Mouse (Mus musculus): Measurements from ENCODE around the gene Tbxas1.

Gene Tbxas1

GRCm38 (mm10) chr6:39058936-39059335 is 183.7 kb downstream of the Tbxas1 start:
- Histone ChIP-seq H3K4me3 (replicated peaks; ENCODE audit: low read length) (no peak overlapping the region), H3K9me3 (ENCODE audit: low read length) (peaks cover 6% of the 10 kb centered on the region; the same call in 1 of the 2 replicates), H3K27me3 (ENCODE audit: insufficient read depth, low read length) (peaks cover 6% of the 10 kb centered on the region), H3K36me3 (ENCODE audit: insufficient read depth, low read length) (no peaks in the 10 kb centered on the region), H3K4me1 (replicated peaks; ENCODE audit: low read depth, low read length) (peaks cover 16% of the 10 kb centered on the region)
- TF ChIP-seq CTCF (conservative IDR thresholded peaks at IDR 0.05; ENCODE audit: low read length) = no peak
- TF ChIP-seq NANOG (IDR thresholded peaks at IDR 0.05; ENCODE audit: borderline replicate concordance, low read length) = no peak
- no peak for TF ChIP-seq POU5F1 (IDR thresholded peaks at IDR 0.05; ENCODE audit: borderline replicate concordance, low read length)

GRCm38 (mm10) chr6:39059547-39060497 is 184.6 kb downstream of the Tbxas1 start:
- Histone ChIP-seq H3K9me3 (ENCODE audit: low read length) (peaks cover 6% of the 10 kb centered on the region; the same call in 1 of the 2 replicates), H3K36me3 (ENCODE audit: insufficient read depth, low read length) (no peaks in the 10 kb centered on the region), H3K4me3 (replicated peaks; ENCODE audit: low read length) (no peak overlapping the region), H3K27me3 (ENCODE audit: insufficient read depth, low read length) (no peaks in the 10 kb centered on the region), H3K4me1 (replicated peaks; ENCODE audit: low read depth, low read length) (peaks cover 16% of the 10 kb centered on the region)
- TF ChIP-seq CTCF (conservative IDR thresholded peaks at IDR 0.05; ENCODE audit: low read length) = no peak
- TF ChIP-seq POU5F1 (IDR thresholded peaks at IDR 0.05; ENCODE audit: borderline replicate concordance, low read length) = no peak
- no peak for TF ChIP-seq NANOG (IDR thresholded peaks at IDR 0.05; ENCODE audit: borderline replicate concordance, low read length)

GRCm38 (mm10) chr6:39061180-39061579 is 186.0 kb downstream of the Tbxas1 start:
- Histone ChIP-seq H3K4me1 (replicated peaks; ENCODE audit: low read depth, low read length) (peaks cover 10% of the 10 kb centered on the region), H3K27me3 (ENCODE audit: insufficient read depth, low read length) (no peaks in the 10 kb centered on the region), H3K36me3 (ENCODE audit: insufficient read depth, low read length) (no peaks in the 10 kb centered on the region), H3K4me3 (replicated peaks; ENCODE audit: low read length) (no peak overlapping the region), H3K9me3 (ENCODE audit: low read length) (peaks cover 6% of the 10 kb centered on the region; the same call in 1 of the 2 replicates)
- TF ChIP-seq POU5F1 (IDR thresholded peaks at IDR 0.05; ENCODE audit: borderline replicate concordance, low read length) = no peak
- no peak for TF ChIP-seq NANOG (IDR thresholded peaks at IDR 0.05; ENCODE audit: borderline replicate concordance, low read length)
- no peak for TF ChIP-seq CTCF (conservative IDR thresholded peaks at IDR 0.05; ENCODE audit: low read length)

GRCm38 (mm10) chr6:39063541-39063940 is 188.3 kb downstream of the Tbxas1 start:
- no peak for TF ChIP-seq NANOG (IDR thresholded peaks at IDR 0.05; ENCODE audit: borderline replicate concordance, low read length)
- no peak for TF ChIP-seq CTCF (conservative IDR thresholded peaks at IDR 0.05; ENCODE audit: low read length)
- no peak for TF ChIP-seq POU5F1 (IDR thresholded peaks at IDR 0.05; ENCODE audit: borderline replicate concordance, low read length)
- Histone ChIP-seq H3K4me3 (replicated peaks; ENCODE audit: low read length) (no peak overlapping the region), H3K36me3 (ENCODE audit: insufficient read depth, low read length) (no peaks in the 10 kb centered on the region), H3K9me3 (ENCODE audit: low read length) (no peaks in the 10 kb centered on the region), H3K4me1 (replicated peaks; ENCODE audit: low read depth, low read length) (peaks cover 17% of the 10 kb centered on the region), H3K27me3 (ENCODE audit: insufficient read depth, low read length) (no peaks in the 10 kb centered on the region)

GRCm38 (mm10) chr6:39066935-39067578 is 191.9 kb downstream of the Tbxas1 start:
- Histone ChIP-seq H3K4me3 (replicated peaks; ENCODE audit: low read length) (no peak overlapping the region), H3K27me3 (ENCODE audit: insufficient read depth, low read length) (no peaks in the 10 kb centered on the region), H3K4me1 (replicated peaks; ENCODE audit: low read depth, low read length) (peaks cover 7% of the 10 kb centered on the region)

GRCm38 (mm10) chr6:39072664-39073063 is 197.5 kb downstream of the Tbxas1 start:
- no peaks in the 10 kb centered on the region for H3K27me3 ChIP-seq (ENCODE audit: insufficient read depth, low read length)
- peaks cover 19% of the 10 kb centered on the region for H3K4me1 ChIP-seq (replicated peaks; ENCODE audit: low read depth, low read length)
- no peaks in the 10 kb centered on the region for H3K36me3 ChIP-seq (ENCODE audit: insufficient read depth, low read length)
- H3K4me3 ChIP-seq (replicated peaks; ENCODE audit: low read length) = no peak overlapping the region
- no peak for TF ChIP-seq POU5F1 (IDR thresholded peaks at IDR 0.05; ENCODE audit: borderline replicate concordance, low read length)
- TF ChIP-seq CTCF (conservative IDR thresholded peaks at IDR 0.05; ENCODE audit: low read length) = no peak
- TF ChIP-seq NANOG (IDR thresholded peaks at IDR 0.05; ENCODE audit: borderline replicate concordance, low read length) = no peak
- H3K9me3 ChIP-seq (ENCODE audit: low read length) = no peaks in the 10 kb centered on the region

More at GRCm38 (mm10) chr6:39066935-39067578, 191.9 kb downstream of the Tbxas1 start:
- Histone ChIP-seq H3K36me3 (ENCODE audit: insufficient read depth, low read length) (no peaks in the 10 kb centered on the region), H3K9me3 (ENCODE audit: low read length) (no peaks in the 10 kb centered on the region)
- TF ChIP-seq CTCF (conservative IDR thresholded peaks at IDR 0.05; ENCODE audit: low read length) (peak; percentile 95), POU5F1 (IDR thresholded peaks at IDR 0.05; ENCODE audit: borderline replicate concordance, low read length) (no peak)

GRCm38 (mm10) chr6:39074186-39074585 is 199.0 kb downstream of the Tbxas1 start:
- no peaks in the 10 kb centered on the region for H3K27me3 ChIP-seq (ENCODE audit: insufficient read depth, low read length)
- no peaks in the 10 kb centered on the region for H3K36me3 ChIP-seq (ENCODE audit: insufficient read depth, low read length)
- H3K4me3 ChIP-seq (replicated peaks; ENCODE audit: low read length) = no peak overlapping the region; the same call in 1 of the 2 replicates
- H3K4me1 ChIP-seq (replicated peaks; ENCODE audit: low read depth, low read length) = peaks cover 19% of the 10 kb centered on the region
- TF ChIP-seq CTCF (conservative IDR thresholded peaks at IDR 0.05; ENCODE audit: low read length) (no peak), NANOG (IDR thresholded peaks at IDR 0.05; ENCODE audit: borderline replicate concordance, low read length) (no peak), POU5F1 (IDR thresholded peaks at IDR 0.05; ENCODE audit: borderline replicate concordance, low read length) (no peak)
- no peaks in the 10 kb centered on the region for H3K9me3 ChIP-seq (ENCODE audit: low read length)

GRCm38 (mm10) chr6:39076498-39076897 is 201.3 kb downstream of the Tbxas1 start:
- H3K27me3 ChIP-seq (ENCODE audit: insufficient read depth, low read length) = no peaks in the 10 kb centered on the region
- H3K4me1 ChIP-seq (replicated peaks; ENCODE audit: low read depth, low read length) = peaks cover 19% of the 10 kb centered on the region
- no peak overlapping the region for H3K4me3 ChIP-seq (replicated peaks; ENCODE audit: low read length)
- TF ChIP-seq CTCF (conservative IDR thresholded peaks at IDR 0.05; ENCODE audit: low read length) = no peak
- no peak for TF ChIP-seq NANOG (IDR thresholded peaks at IDR 0.05; ENCODE audit: borderline replicate concordance, low read length)
- no peak for TF ChIP-seq POU5F1 (IDR thresholded peaks at IDR 0.05; ENCODE audit: borderline replicate concordance, low read length)
- H3K9me3 ChIP-seq (ENCODE audit: low read length) = no peaks in the 10 kb centered on the region
- H3K36me3 ChIP-seq (ENCODE audit: insufficient read depth, low read length) = no peaks in the 10 kb centered on the region
